Mouse (Mus musculus) erythroblast, embryonic 14.5 days (primary cell): ENCODE results near the gene Ugt2a2. TPM values are rescaled to one million over a fixed set of nuclear protein-coding genes. Genes with fewer than 3 reads are reported as not detected.
"Not testable (repeated sequence)": the region's sequence is repeated elsewhere in the genome, so short reads cannot be mapped to it uniquely, and the experiment has no call there.

Source experiments
- H3K27me3 ChIP-seq: 2 replicates; pipeline ENCODE4 v1.6.1; 2012; ENCODE audit warnings: inconsistent platforms; ENCODE audit not compliant: control insufficient read depth
- H3K36me3 ChIP-seq: 2 replicates; pipeline ENCODE4 v1.6.1; 2012; ENCODE audit warnings: mild to moderate bottlenecking, inconsistent platforms; ENCODE audit not compliant: control insufficient read depth
- H3K4me1 ChIP-seq: 2 replicates; pipeline ENCODE4 v1.6.1; 2012; ENCODE audit warnings: inconsistent platforms; ENCODE audit not compliant: control insufficient read depth
- H3K4me3 ChIP-seq: replicated peaks from 2 replicates; pipeline ENCODE3; 2012; ENCODE audit warnings: moderate library complexity, mild to moderate bottlenecking, inconsistent platforms
- H3K9me3 ChIP-seq: 2 replicates; pipeline ENCODE4 v1.6.1; 2012; ENCODE audit warnings: low read length, inconsistent platforms, mixed read lengths; ENCODE audit not compliant: control insufficient read depth
- GATA1 ChIP-seq: IDR thresholded peaks from 2 replicates; pipeline ENCODE4 v1.6.1; 2012; ENCODE audit warnings: low read length, inconsistent platforms, mixed read lengths
- TAL1 ChIP-seq: IDR thresholded peaks from 3 replicates; pipeline ENCODE4 v1.6.1; 2012; ENCODE audit warnings: low read length, inconsistent platforms, mixed read lengths
- polyA plus RNA-seq: library from polyadenylated mRNA; stranded (reverse); fragments of >175 nt; gene quantifications from 2 replicates; pipeline ENCODE4 v1.2.3, GENCODE M21; 2012

Ugt2a2 gene
- polyA plus RNA-seq = not detected in 2 replicates

DNA sequence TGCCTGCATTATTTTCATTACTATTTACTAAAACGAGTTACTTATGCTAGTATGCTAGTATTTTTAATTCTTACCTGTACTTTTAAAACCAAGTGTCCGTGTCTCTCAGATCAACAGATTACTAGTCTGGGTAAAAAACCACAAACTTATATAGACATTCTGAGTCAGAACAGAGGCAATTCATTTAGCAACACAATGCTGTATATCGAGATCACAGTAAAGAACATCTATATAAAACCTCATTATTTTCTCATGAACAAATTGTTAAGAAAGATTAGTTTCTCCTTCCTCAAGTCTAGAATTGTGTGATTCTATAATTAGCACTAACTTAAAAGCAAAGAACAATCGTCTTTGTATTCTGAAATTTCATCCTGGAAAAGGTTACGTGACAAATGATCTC is at the start of gene Ugt2a2:
Ugt2a2 (minus strand) TSS at position 101 of the 400 bp plus-strand sequence.
- no peaks in the 10 kb centered on the region for H3K27me3 ChIP-seq
- no peaks in the 10 kb centered on the region for H3K36me3 ChIP-seq
- TF ChIP-seq TAL1 (no peak), GATA1 (no peak)

DNA sequence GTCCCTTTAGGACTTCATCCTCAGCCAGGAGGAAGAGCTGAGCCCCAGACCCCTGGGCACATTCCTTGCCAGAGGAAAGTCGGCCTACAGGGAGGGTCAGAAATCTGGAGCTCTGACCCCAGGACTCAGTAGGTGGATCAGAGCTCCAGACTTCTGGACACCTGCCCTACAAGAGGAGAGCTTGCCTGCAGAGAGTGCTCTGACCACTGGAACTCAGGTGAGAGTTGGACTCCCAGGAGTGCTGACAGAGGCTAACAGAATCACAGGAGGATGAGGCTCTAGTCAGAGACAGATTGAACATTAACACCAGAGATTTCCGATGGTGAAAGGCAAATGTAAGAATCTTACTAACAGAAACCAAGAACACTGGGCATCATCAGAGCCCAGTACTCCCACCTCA is 41.5 kb upstream of the Ugt2a2 start:
- H3K27me3 ChIP-seq = not testable (repeated sequence)

More for the DNA sequence above, at the start of gene Ugt2a2:
- Histone ChIP-seq H3K9me3 (peaks cover 4% of the 10 kb centered on the region; the same call in 1 of the 2 replicates), H3K4me1 (no peaks in the 10 kb centered on the region), H3K4me3 (no peak within 1 kb of the TSS)

DNA sequence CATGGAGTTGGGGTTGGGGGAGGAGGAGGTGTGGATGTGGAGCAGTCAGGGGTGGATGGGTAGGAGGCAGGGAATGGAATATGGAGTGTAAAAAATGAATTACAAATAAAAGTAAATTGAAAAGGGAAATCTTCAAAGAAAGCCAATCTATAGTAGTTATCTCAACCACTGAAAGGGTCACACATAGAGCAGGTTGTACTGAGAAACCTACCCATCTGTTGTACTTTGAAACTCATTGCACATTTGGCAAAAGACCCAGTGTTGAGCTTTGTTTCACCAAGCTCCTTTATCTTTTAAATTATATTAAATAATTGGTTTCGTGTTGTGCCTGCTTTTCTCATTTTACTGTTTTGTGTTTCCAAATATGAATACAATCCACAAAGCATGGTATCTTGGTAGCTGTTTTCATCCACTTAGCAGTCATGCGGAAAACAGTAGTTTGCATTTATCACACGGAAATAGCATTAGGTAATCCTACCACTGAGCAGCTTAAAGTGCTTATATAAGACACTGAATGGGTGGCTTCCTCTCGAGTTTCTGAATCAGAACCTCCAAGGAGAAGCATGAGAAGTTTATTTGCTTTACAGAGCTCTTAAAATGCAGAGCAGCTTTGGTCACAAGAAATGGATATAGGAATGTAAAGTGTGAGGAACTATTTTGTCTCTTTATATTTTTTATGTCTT is 23.9 kb upstream of the Ugt2a2 start:
- TF ChIP-seq GATA1 (no peak), TAL1 (no peak)

More for the DNA sequence above, 41.5 kb upstream of the Ugt2a2 start:
- H3K4me3 ChIP-seq, H3K36me3 ChIP-seq, H3K4me1 ChIP-seq, H3K9me3 ChIP-seq: not testable (repeated sequence)

DNA sequence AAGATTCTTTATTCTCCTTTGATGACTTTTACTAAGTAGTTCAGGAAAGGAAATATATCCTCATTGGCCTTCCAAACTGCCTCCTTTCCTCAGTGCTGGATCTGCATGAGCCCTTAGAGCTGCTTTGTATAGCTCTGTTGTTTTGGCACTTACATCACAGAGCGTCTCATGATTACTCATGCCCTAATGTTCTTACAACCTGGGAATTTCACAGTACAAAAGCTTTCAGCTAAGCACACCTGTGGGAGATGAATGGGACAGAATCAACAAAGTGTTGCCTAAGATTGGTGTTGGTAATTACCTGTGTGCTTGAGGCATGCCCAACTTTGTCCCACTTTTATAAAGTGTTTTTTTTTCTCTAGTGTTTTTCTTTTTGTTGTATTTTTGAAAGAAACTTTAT is 20.6 kb upstream of the Ugt2a2 start:
- no peaks in the 10 kb centered on the region; the same call in 1 of the 2 replicates for H3K9me3 ChIP-seq
- no peak overlapping the region for H3K4me3 ChIP-seq
- no peaks in the 10 kb centered on the region for H3K36me3 ChIP-seq
- TF ChIP-seq GATA1 (no peak), TAL1 (no peak)
- H3K27me3 ChIP-seq = no peaks in the 10 kb centered on the region
- H3K4me1 ChIP-seq = no peaks in the 10 kb centered on the region

More for the DNA sequence above, 23.9 kb upstream of the Ugt2a2 start:
- Histone ChIP-seq H3K36me3 (no peaks in the 10 kb centered on the region), H3K4me1 (no peaks in the 10 kb centered on the region), H3K9me3 (no peaks in the 10 kb centered on the region), H3K27me3 (no peaks in the 10 kb centered on the region), H3K4me3 (no peak overlapping the region)

DNA sequence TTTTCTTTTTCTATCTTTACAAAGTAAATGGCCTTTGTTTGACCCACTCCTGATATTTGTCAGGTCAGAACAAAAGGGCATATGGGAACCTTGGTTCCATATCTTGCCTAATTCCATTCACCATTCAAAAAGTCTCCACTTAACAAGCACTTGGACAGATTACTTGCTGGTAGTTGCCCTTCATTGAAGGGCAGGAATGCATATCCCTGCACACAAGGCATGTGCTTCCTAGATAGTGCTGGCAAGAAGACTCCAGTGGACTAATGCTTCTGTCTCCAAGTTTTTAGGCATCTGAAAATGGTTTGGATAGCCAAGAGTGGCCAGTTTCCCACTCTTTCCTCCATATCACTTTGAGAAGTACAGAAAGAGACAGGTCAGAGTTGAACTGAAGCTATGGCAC is 17.3 kb upstream of the Ugt2a2 start:
- no peaks in the 10 kb centered on the region for H3K36me3 ChIP-seq
- no peaks in the 10 kb centered on the region for H3K4me1 ChIP-seq
- H3K27me3 ChIP-seq = no peaks in the 10 kb centered on the region
- no peak overlapping the region for H3K4me3 ChIP-seq
- H3K9me3 ChIP-seq = no peaks in the 10 kb centered on the region; the same call in 1 of the 2 replicates
- TF ChIP-seq GATA1 = no peak
- no peak for TF ChIP-seq TAL1

DNA sequence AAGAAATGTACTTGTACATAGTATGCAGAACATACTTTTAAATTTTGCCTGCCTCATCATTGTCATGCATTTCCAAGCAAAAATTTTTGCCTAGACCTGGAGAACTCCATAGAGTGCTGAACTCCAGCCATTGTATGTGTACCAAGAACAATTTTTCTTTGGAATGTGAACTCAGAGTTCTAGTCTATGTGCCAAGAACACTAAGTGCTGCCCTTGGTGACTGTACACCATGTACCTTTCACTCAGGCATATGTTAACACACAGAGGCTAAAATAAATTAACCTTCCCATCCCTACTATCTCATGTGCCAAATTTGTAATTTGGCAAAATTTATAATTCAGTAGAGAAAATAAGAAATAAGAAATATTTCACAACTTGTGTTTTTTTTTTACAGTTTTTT is 16.9 kb upstream of the Ugt2a2 start:
- H3K4me1 ChIP-seq = no peaks in the 10 kb centered on the region
- no peak overlapping the region for H3K4me3 ChIP-seq
- no peak for TF ChIP-seq GATA1
- no peak for TF ChIP-seq TAL1
- no peaks in the 10 kb centered on the region; the same call in 1 of the 2 replicates for H3K9me3 ChIP-seq
- no peaks in the 10 kb centered on the region for H3K36me3 ChIP-seq
- H3K27me3 ChIP-seq = no peaks in the 10 kb centered on the region

DNA sequence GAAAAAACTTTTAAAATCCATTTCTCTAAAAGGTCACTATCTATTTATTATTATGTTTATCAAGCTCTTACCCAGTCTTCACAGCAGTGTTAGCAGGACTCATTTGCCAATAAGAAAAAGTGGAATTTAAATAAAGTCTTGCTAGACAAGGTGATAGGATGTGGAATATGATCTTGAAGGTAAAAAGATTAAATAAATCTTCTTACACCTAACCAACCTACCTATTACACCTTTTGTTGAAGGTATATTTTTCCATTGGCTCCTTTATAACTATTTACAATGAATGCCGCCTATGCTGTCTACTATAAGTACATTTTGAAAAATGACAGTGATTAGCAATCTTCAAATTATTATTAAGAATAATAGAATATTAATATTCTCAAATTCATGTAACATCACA is 8.7 kb upstream of the Ugt2a2 start, which contains the start of gene Ugt2a1:
Ugt2a1 (minus strand) TSS at position 101 of the 400 bp plus-strand sequence.
- H3K36me3 ChIP-seq = no peaks in the 10 kb centered on the region
- H3K27me3 ChIP-seq = no peaks in the 10 kb centered on the region
- H3K4me3 ChIP-seq = no peak within 1 kb of the TSS
- H3K4me1 ChIP-seq = no peaks in the 10 kb centered on the region
- no peaks in the 10 kb centered on the region for H3K9me3 ChIP-seq
- TF ChIP-seq TAL1 (no peak), GATA1 (no peak)

DNA sequence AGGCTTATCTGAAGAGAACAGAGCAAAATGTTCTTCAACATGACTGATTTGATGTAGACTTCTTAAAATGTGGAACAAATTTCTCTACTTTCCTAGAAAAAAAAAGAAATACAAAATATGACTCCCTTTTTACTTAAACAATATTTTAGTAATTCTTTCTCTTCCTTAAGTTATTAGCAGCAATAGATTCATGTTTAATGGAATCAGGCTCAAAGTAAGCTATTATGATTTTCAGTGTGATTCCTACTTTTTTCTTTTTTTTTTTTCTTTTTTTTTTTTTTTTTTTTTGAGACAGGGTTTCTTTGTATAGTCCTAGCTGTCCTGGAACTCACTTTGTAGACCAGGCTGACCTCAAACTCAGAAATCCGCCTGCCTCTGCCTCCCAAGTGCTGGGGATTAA is 4.6 kb upstream of the Ugt2a2 start, which contains the start of gene Gm43638:
Gm43638 (minus strand) TSS at position 101 of the 400 bp plus-strand sequence.
- H3K27me3 ChIP-seq = not testable (repeated sequence)

DNA sequence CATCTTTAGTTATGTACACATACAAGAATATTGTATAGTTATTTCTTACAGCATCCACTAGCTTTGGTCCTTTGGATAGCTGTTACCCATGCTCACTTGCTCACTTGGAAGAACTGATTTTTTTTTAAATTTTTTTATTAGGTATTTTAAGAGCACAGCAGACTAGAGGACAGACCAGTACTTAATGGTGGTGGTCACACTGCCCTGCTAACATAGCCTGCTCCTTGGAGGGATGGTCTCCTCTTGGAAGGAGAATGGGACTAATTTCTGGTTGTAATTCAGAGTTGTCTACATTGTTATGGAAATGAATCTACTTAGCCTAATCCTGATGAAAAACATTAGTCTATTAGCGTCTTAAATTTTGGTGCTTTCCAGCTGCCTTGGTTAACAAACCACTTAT is 23.2 kb downstream of the Ugt2a2 start:
- no peak overlapping the region for H3K4me3 ChIP-seq
- H3K27me3 ChIP-seq = no peaks in the 10 kb centered on the region
- no peak for TF ChIP-seq TAL1
- TF ChIP-seq GATA1 = no peak
- H3K36me3 ChIP-seq = no peaks in the 10 kb centered on the region
- H3K9me3 ChIP-seq = no peaks in the 10 kb centered on the region
- no peaks in the 10 kb centered on the region for H3K4me1 ChIP-seq

More for the DNA sequence above, 4.6 kb upstream of the Ugt2a2 start, which contains the start of gene Gm43638:
- not testable (repeated sequence) for H3K9me3 ChIP-seq, H3K4me1 ChIP-seq, H3K4me3 ChIP-seq, H3K36me3 ChIP-seq

DNA sequence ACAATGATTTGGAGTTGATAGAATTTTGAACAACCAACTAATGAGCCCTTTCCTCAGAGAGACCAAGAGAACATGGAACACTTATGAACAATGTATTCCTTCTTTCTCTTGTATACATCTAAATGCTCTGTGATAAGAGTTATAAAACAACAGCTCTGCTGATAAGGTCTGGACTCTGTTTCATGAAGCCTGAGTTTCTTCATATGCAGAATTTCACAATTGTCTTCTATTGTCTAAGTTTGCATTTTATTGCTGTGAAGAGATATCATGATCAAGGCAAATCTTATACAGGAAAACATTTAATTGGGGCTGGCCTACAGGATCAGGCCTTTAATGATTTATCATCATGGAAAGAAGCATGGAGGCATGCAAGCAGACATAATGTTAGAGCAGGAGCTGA is 24.4 kb downstream of the Ugt2a2 start:
- H3K9me3 ChIP-seq = no peaks in the 10 kb centered on the region
- no peak for TF ChIP-seq GATA1
- TF ChIP-seq TAL1 = no peak
- no peaks in the 10 kb centered on the region for H3K4me1 ChIP-seq
- H3K4me3 ChIP-seq = no peak overlapping the region
- H3K36me3 ChIP-seq = no peaks in the 10 kb centered on the region
- H3K27me3 ChIP-seq = no peaks in the 10 kb centered on the region
